In genomic region chr7:106350156-106350788, GRCm38 (mm10) we compare ENCODE assay signal across 27 mouse cellular contexts.
A peak's percentile ranks its signal among the peaks of the same experiment; 100 is the strongest.
DNase-seq lines count a peak whose midpoint lies in the region; ATAC-seq and TF ChIP-seq lines count a peak whose summit lies in the region.
"Had no signal": no experiment of that assay in that cellular context is flagged by ENCODE, and none has a peak within 500 bp of the region (broad histone marks: within the 10 kb centered on the region; RNA-seq: fewer than 3 reads in every experiment).

No protein-coding gene starts in this region.

- no peak overlapping the region for H3K4me2 ChIP-seq in CH12.LX (ENCODE audit: insufficient read depth, low read depth, poor library complexity, severe bottlenecking)
- H3K4me2 ChIP-seq in forebrain, postnatal 0 days (ENCODE audit: low read depth), result no peak overlapping the region
- H3K4me2 ChIP-seq: forebrain, embryonic 13.5 days; heart, embryonic 13.5 days; hindbrain, embryonic 14.5 days had no signal

- no peak overlapping the region for H3K27ac ChIP-seq in CH12.LX (ENCODE audit: insufficient read depth, low read depth)
- no peak overlapping the region for H3K27ac ChIP-seq in forebrain, postnatal 0 days (ENCODE audit: low read depth, low read length)
- H3K27ac ChIP-seq: forebrain, embryonic 10.5 days; forebrain, embryonic 13.5 days; heart, adult 2 months; heart, embryonic 10.5 days; heart, embryonic 13.5 days; hindbrain, embryonic 14.5 days; hindbrain, postnatal 0 days had no signal

- TF ChIP-seq EP300 in CH12.LX (IDR thresholded peaks at IDR 0.05; ENCODE audit: low read length), result no peak

- DNase-seq in CD4-positive helper T cell, adult 2 months (ENCODE audit: low read depth, low spot score), result peak; percentile 7
- no peak for DNase-seq in CH12.LX (ENCODE audit: extremely low read depth)
- peak; percentile 21 for DNase-seq in induced T-regulatory cell, adult 2 months (ENCODE audit: low read depth)
- peak; percentile 37 for DNase-seq in splenic B cell, adult 2 months (ENCODE audit: low read depth, low spot score)
- DNase-seq in forebrain, postnatal 0 days, result no peak
- no peak for DNase-seq in adrenal gland, postnatal 14 days
- DNase-seq in cerebellum, postnatal 4 days (ENCODE audit: low spot score in 2 of 2), result no peak
- DNase-seq: adrenal gland, adult 8-10 months; adrenal gland, postnatal 36 days; cerebellum, adult 11 months; cerebellum, adult 2 months; cerebellum, adult 9-11 months; cerebellum, postnatal 25 days; gastrocnemius, postnatal 10 days; gastrocnemius, postnatal 36 days; heart, adult 2 months; heart, postnatal 14 days; heart, postnatal 4 days had no signal

- H3K79me2 ChIP-seq in CH12.LX (replicated peaks; ENCODE audit: control insufficient read depth, extremely low read depth, insufficient read depth, poor library complexity, severe bottlenecking), result no peaks in the 10 kb centered on the region

- no peak for TF ChIP-seq POLR2A in CH12.LX (IDR thresholded peaks at IDR 0.05; ENCODE audit: low read depth, low read length)

- H3K9ac ChIP-seq in CH12.LX (ENCODE audit: insufficient read depth, low read depth), result no peak overlapping the region
- H3K9ac ChIP-seq in forebrain, postnatal 0 days, result no peak overlapping the region
- H3K9ac ChIP-seq: forebrain, embryonic 13.5 days; heart, embryonic 13.5 days; hindbrain, embryonic 14.5 days had no signal

- H3K4me1 ChIP-seq in CH12.LX (ENCODE audit: control insufficient read depth in 1 of 2, insufficient read depth in 2 of 2), result peaks cover 0 to 5% of the 10 kb centered on the region in 2 experiments; a peak in 2 of 4 replicates
- no peaks in the 10 kb centered on the region for H3K4me1 ChIP-seq in forebrain, postnatal 0 days (ENCODE audit: insufficient read depth)
- H3K4me1 ChIP-seq: forebrain, embryonic 10.5 days; forebrain, embryonic 13.5 days; heart, embryonic 10.5 days; heart, embryonic 13.5 days had no signal

- no peaks in the 10 kb centered on the region for H3K9me3 ChIP-seq in CH12.LX (replicated peaks; ENCODE audit: low read length)
- H3K9me3 ChIP-seq in forebrain, postnatal 0 days (ENCODE audit: low read length), result no peaks in the 10 kb centered on the region
- H3K9me3 ChIP-seq: heart, embryonic 10.5 days had no signal

- in situ Hi-C loops in CH12.LX (cut with MboI; ENCODE audit: low pct_ligation_motif_present, low pct_unique_long_range_greater_than_20kb, low sequenced_read_pairs), result no loop called here

- no peaks in the 10 kb centered on the region for H3K27me3 ChIP-seq in CH12.LX (replicated peaks)
- H3K27me3 ChIP-seq in splenic B cell, adult 2 months (ENCODE audit: control insufficient read depth, insufficient read depth, low read length, poor library complexity, severe bottlenecking), result no peaks in the 10 kb centered on the region
- no peaks in the 10 kb centered on the region for H3K27me3 ChIP-seq in forebrain, postnatal 0 days (ENCODE audit: insufficient read depth, low read length)
- H3K27me3 ChIP-seq: forebrain, embryonic 13.5 days; heart, embryonic 13.5 days had no signal

- TF ChIP-seq RAD21 in CH12.LX (IDR thresholded peaks at IDR 0.05; ENCODE audit: low read depth, low read length), result peak; percentile 9

- H3K4me3 ChIP-seq in CH12.LX (replicated peaks in 1 of 3; ENCODE audit: low read depth in 2 of 3, low read length in 2 of 3, poor library complexity in 1 of 3), result no peak overlapping the region
- no peak overlapping the region for H3K4me3 ChIP-seq in forebrain, postnatal 0 days (ENCODE audit: low read depth, low read length)
- H3K4me3 ChIP-seq: forebrain, embryonic 10.5 days; forebrain, embryonic 13.5 days; heart, adult 2 months; heart, embryonic 10.5 days; heart, embryonic 13.5 days had no signal

- dilution Hi-C loops in CH12.LX (cut with MboI; ENCODE audit: extremely low pct_ligation_motif_present, extremely low pct_unique_long_range_greater_than_20kb, low sequenced_read_pairs), result no loop called here

- peak in 1 of 2 experiments; percentile 34; a peak in 2 of 4 replicates for TF ChIP-seq CTCF in CH12.LX (conservative IDR thresholded peaks at IDR 0.05 in 1 of 2, IDR thresholded peaks at IDR 0.05 in 1 of 2; ENCODE audit: low read depth in 2 of 2, low read length in 2 of 2)
- no peak for TF ChIP-seq CTCF in forebrain, postnatal 0 days (IDR thresholded peaks at IDR 0.05; ENCODE audit: low read depth)

- no peaks in the 10 kb centered on the region for H3K36me3 ChIP-seq in CH12.LX (replicated peaks in 1 of 2; ENCODE audit: control insufficient read depth in 1 of 2, insufficient read depth in 1 of 2, low read length in 1 of 2)
- no peaks in the 10 kb centered on the region for H3K36me3 ChIP-seq in splenic B cell, adult 2 months (ENCODE audit: control insufficient read depth, insufficient read depth, low read length, poor library complexity, severe bottlenecking)
- H3K36me3 ChIP-seq in forebrain, postnatal 0 days (ENCODE audit: insufficient read depth), result no peaks in the 10 kb centered on the region
- H3K36me3 ChIP-seq: forebrain, embryonic 10.5 days; heart, embryonic 10.5 days; heart, embryonic 13.5 days had no signal

- WGBS in forebrain, postnatal 0 days, result 84% methylated on average over 1 of the region's 1 CpGs

- no peak for ATAC-seq in forebrain, postnatal 0 days
- ATAC-seq: activated CD4-positive, CD25-positive, alpha-beta regulatory T cell, adult 4 months; forebrain, embryonic 13.5 days; forebrain, embryonic 16.5 days; hindbrain, postnatal 0 days; intestine, postnatal 0 days had no signal

TF ChIP-seq in CH12.LX, 34 proteins besides CTCF, POLR2A, EP300 and RAD21:
- TF ChIP-seq ZNF384 (IDR thresholded peaks at IDR 0.05; ENCODE audit: low read depth, low read length), result peak; percentile 65
- no peak for TF ChIP-seq ZMIZ1 (IDR thresholded peaks at IDR 0.05; ENCODE audit: low read depth, low read length)

Comparison
In these comparisons a context has a peak if more than half of its experiments do, and no peak if none do; other contexts are left out.
1. DNase-seq: peak in CD4-positive helper T cell, adult 2 months (single experiment), induced T-regulatory cell, adult 2 months (single experiment) and splenic B cell, adult 2 months (single experiment); none in CH12.LX (single experiment), forebrain, postnatal 0 days (single experiment), adrenal gland, postnatal 14 days (single experiment) and cerebellum, postnatal 4 days (0 of 2).